ENCODE assay signal across 8 mouse cellular contexts in the genomic region with DNA sequence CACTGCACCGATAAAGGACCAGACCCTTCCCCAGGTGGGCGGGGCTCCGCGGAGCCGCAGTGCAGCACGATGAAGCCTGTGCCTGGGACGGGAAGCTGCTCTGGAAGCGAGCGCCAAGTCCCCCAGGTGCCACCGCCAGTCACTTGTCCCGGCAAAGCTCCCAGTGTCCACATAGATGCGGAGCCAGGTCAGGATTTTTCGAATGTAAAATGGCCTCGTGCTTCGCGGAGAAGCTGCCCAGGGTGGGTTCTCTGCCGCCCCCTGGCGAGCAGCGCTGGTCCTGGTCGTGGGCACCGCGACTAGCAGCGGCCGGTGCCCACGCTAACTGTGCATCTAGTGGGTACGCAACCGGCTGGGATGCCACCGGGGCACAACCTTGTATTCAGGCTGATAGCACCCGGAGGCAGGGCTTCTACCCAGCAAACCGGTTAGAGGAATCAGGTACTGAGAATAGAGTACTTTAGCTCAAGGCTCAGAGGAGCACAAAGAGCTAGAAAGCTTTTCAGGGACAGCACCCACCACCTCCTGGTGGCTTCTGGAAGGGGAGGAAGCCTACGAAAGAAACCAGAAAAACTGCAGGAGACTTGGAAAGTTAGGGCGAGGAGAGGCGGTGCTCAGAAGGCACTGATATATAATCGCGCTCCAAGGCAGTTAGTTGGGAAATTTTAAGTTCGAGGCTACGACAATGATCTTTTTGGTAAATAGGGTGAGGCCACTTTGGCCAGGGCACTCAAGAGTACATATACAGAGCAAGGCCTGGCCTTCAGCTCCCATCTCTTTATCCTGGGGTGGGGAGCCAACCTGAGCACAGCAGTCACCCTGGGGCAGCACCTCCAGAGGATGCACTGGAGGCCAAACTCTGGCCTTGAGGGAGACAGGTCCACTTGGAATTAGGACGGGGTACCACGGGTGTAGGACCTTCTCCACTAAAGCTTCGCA. TPM values are rescaled to one million over a fixed set of nuclear protein-coding genes. Genes with fewer than 3 reads are reported as not detected.
DNase-seq lines count a peak whose midpoint lies in the region; ATAC-seq lines count a peak whose summit lies in the region.

No protein-coding gene starts in this region.

- H3K4me1 ChIP-seq in embryonic facial prominence, embryonic 15.5 days, result peaks cover 33% of the 10 kb centered on the region
- H3K4me1 ChIP-seq in heart, embryonic 11.5 days (ENCODE audit: control insufficient read depth, insufficient read depth, low read length), result peaks cover 43% of the 10 kb centered on the region
- peaks cover 32% of the 10 kb centered on the region for H3K4me1 ChIP-seq in kidney, embryonic 14.5 days (ENCODE audit: control insufficient read depth, insufficient read depth, low read length)
- H3K4me1 ChIP-seq in liver, embryonic 12.5 days, result peaks cover 46% of the 10 kb centered on the region

- peak overlapping the region; percentile 85 for H3K27ac ChIP-seq in embryonic facial prominence, embryonic 15.5 days (replicated peaks)
- H3K27ac ChIP-seq in heart, embryonic 11.5 days (ENCODE audit: low read depth, low read length), result peak overlapping the region; percentile 91
- H3K27ac ChIP-seq in kidney, embryonic 14.5 days (ENCODE audit: low read depth, low read length), result peak overlapping the region; percentile 98
- peak overlapping the region; percentile 74 for H3K27ac ChIP-seq in liver, embryonic 12.5 days

- H3K9ac ChIP-seq in embryonic facial prominence, embryonic 15.5 days, result peak overlapping the region; percentile 54; the same call in 1 of the 2 replicates
- peak overlapping the region; percentile 79 for H3K9ac ChIP-seq in heart, embryonic 11.5 days (ENCODE audit: low read depth, low read length)
- peak overlapping the region; percentile 67 for H3K9ac ChIP-seq in kidney, embryonic 14.5 days (ENCODE audit: low read depth, low read length)
- peak overlapping the region; percentile 71 for H3K9ac ChIP-seq in liver, embryonic 12.5 days

- WGBS in embryonic facial prominence, embryonic 15.5 days, result 8% methylated on average over 40 of the region's 40 CpGs
- 8% methylated on average over 40 of the region's 40 CpGs for WGBS in heart, embryonic 11.5 days (ENCODE audit: insufficient replicate concordance)
- WGBS in kidney, embryonic 14.5 days, result 6% methylated on average over 40 of the region's 40 CpGs
- 9% methylated on average over 40 of the region's 40 CpGs for WGBS in liver, embryonic 12.5 days (ENCODE audit: insufficient replicate concordance)

- peak; percentile 52; the same call in 1 of the 2 replicates for ATAC-seq in embryonic facial prominence, embryonic 15.5 days (ENCODE audit: insufficient number of reproducible peaks, low FRiP score, low TSS enrichment, low read depth)
- peak; percentile 55 for ATAC-seq in heart, embryonic 11.5 days (replicated peaks; ENCODE audit: insufficient number of reproducible peaks, low FRiP score, low TSS enrichment)
- peak; percentile 5 for ATAC-seq in kidney, embryonic 14.5 days (ENCODE audit: low FRiP score, low TSS enrichment)
- ATAC-seq in liver, embryonic 12.5 days, result peak; percentile 40

- H3K9me3 ChIP-seq in embryonic facial prominence, embryonic 15.5 days (replicated peaks), result no peaks in the 10 kb centered on the region
- no peaks in the 10 kb centered on the region for H3K9me3 ChIP-seq in heart, embryonic 11.5 days (replicated peaks; ENCODE audit: control insufficient read depth, low read length)
- no peaks in the 10 kb centered on the region for H3K9me3 ChIP-seq in kidney, embryonic 14.5 days (ENCODE audit: control insufficient read depth, low read length)
- no peaks in the 10 kb centered on the region for H3K9me3 ChIP-seq in liver, embryonic 12.5 days (replicated peaks)

- H3K4me2 ChIP-seq in embryonic facial prominence, embryonic 15.5 days (replicated peaks), result peak overlapping the region; percentile 72
- H3K4me2 ChIP-seq in heart, embryonic 11.5 days, result peak overlapping the region; percentile 83
- peak overlapping the region; percentile 52 for H3K4me2 ChIP-seq in kidney, embryonic 14.5 days (replicated peaks; ENCODE audit: low read depth, low read length)
- H3K4me2 ChIP-seq in liver, embryonic 12.5 days, result peak overlapping the region; percentile 91

- peak overlapping the region; percentile 53 for H3K4me3 ChIP-seq in embryonic facial prominence, embryonic 15.5 days (replicated peaks)
- peak overlapping the region; percentile 51 for H3K4me3 ChIP-seq in heart, embryonic 11.5 days (ENCODE audit: low read depth, low read length)
- H3K4me3 ChIP-seq in kidney, embryonic 14.5 days (ENCODE audit: low read length), result peak overlapping the region; percentile 41
- H3K4me3 ChIP-seq in liver, embryonic 12.5 days, result peak overlapping the region; percentile 60

- peak; percentile 55 to 65 for DNase-seq in urinary bladder, adult 18-20 months (ENCODE audit: low spot score in 2 of 2)
- DNase-seq in urinary bladder, postnatal 10 days (ENCODE audit: low spot score), result no peak
- DNase-seq in naive thymus-derived CD4-positive, alpha-beta T cell, adult 2 months (ENCODE audit: low read depth), result peak; percentile 90
- DNase-seq in spleen, postnatal 4 days (ENCODE audit: low spot score in 2 of 2), result peak; percentile 77 to 94

- H3K36me3 ChIP-seq in embryonic facial prominence, embryonic 15.5 days, result peaks cover 6% of the 10 kb centered on the region; the same call in 1 of the 2 replicates
- no peaks in the 10 kb centered on the region for H3K36me3 ChIP-seq in heart, embryonic 11.5 days (ENCODE audit: control insufficient read depth, insufficient read depth, low read length)
- H3K36me3 ChIP-seq in kidney, embryonic 14.5 days (ENCODE audit: control insufficient read depth, insufficient read depth, low read length), result peaks cover 6% of the 10 kb centered on the region
- H3K36me3 ChIP-seq in liver, embryonic 12.5 days, result peaks cover 3% of the 10 kb centered on the region

- H3K27me3 ChIP-seq in embryonic facial prominence, embryonic 15.5 days, result no peaks in the 10 kb centered on the region
- no peaks in the 10 kb centered on the region for H3K27me3 ChIP-seq in heart, embryonic 11.5 days (ENCODE audit: control insufficient read depth, insufficient read depth, low read length)
- H3K27me3 ChIP-seq in kidney, embryonic 14.5 days (ENCODE audit: control insufficient read depth, insufficient read depth, low read length), result no peaks in the 10 kb centered on the region
- peaks cover 42% of the 10 kb centered on the region for H3K27me3 ChIP-seq in liver, embryonic 12.5 days (replicated peaks)

RNA-seq across cellular contexts. Expression of gene Tmem209, which starts 49.5 kb away (rescaled TPM):
- polyA plus RNA-seq in embryonic facial prominence, embryonic 15.5 days (2015; fragmentation: Nextera tagmentation; extraction: Ambion mirVana), result 27.5 and 29.1 TPM in 2 replicates
- polyA plus RNA-seq in heart, embryonic 11.5 days (2014; fragmentation: Nextera tagmentation; extraction: Ambion mirVana), result 29.3 and 30.9 TPM in 2 replicates
- 35.2 and 56.8 TPM in 2 replicates for polyA plus RNA-seq in kidney, embryonic 14.5 days (2014; fragmentation: Nextera tagmentation; extraction: Ambion mirVana)
- polyA plus RNA-seq in liver, embryonic 12.5 days (2016; fragmentation: Nextera tagmentation; extraction: Ambion mirVana), result 29.2 and 30.9 TPM in 2 replicates

RNA-seq across cellular contexts. Expression of gene Ssmem1, which starts 49.6 kb away (rescaled TPM):
- polyA plus RNA-seq in embryonic facial prominence, embryonic 15.5 days (2015; fragmentation: Nextera tagmentation; extraction: Ambion mirVana), result 0.14 and 0.52 TPM in 2 replicates
- polyA plus RNA-seq in heart, embryonic 11.5 days (2014; fragmentation: Nextera tagmentation; extraction: Ambion mirVana), result 0.62 TPM in 1 of 2 replicates, not detected in the other
- 0.51 TPM in 1 of 2 replicates, not detected in the other for polyA plus RNA-seq in kidney, embryonic 14.5 days (2014; fragmentation: Nextera tagmentation; extraction: Ambion mirVana)
- polyA plus RNA-seq in liver, embryonic 12.5 days (2016; fragmentation: Nextera tagmentation; extraction: Ambion mirVana), result 0.14 and 0.23 TPM in 2 replicates

RNA-seq across cellular contexts. Expression of gene Klhdc10, which starts 58.4 kb away (rescaled TPM):
- 24.3 and 26.1 TPM in 2 replicates for polyA plus RNA-seq in embryonic facial prominence, embryonic 15.5 days (2015; fragmentation: Nextera tagmentation; extraction: Ambion mirVana)
- polyA plus RNA-seq in heart, embryonic 11.5 days (2014; fragmentation: Nextera tagmentation; extraction: Ambion mirVana), result 24.9 and 28.2 TPM in 2 replicates
- 25.7 and 42.8 TPM in 2 replicates for polyA plus RNA-seq in kidney, embryonic 14.5 days (2014; fragmentation: Nextera tagmentation; extraction: Ambion mirVana)
- 18.8 and 20.1 TPM in 2 replicates for polyA plus RNA-seq in liver, embryonic 12.5 days (2016; fragmentation: Nextera tagmentation; extraction: Ambion mirVana)

Comparison
In these comparisons a context has a peak if more than half of its experiments do, and no peak if none do; other contexts are left out.
1. ATAC-seq: peak in every context shown above with its lines; median percentile 55 in heart, embryonic 11.5 days; 52 in embryonic facial prominence, embryonic 15.5 days; 40 in liver, embryonic 12.5 days; 5 in kidney, embryonic 14.5 days.